Mouse (Mus musculus) bone marrow, adult 2 months (tissue): ENCODE measurements around the gene Tsc22d3.

Experiments
- CTCF ChIP-seq: fragments of 200-500 bp; IDR thresholded peaks from 2 replicates; pipeline ENCODE4 v1.5.1; 2011; ENCODE audit warnings: low read length, control low read depth; ENCODE audit not compliant: control insufficient read depth, insufficient read depth
- POLR2A ChIP-seq: fragments of 200-500 bp; IDR thresholded peaks from 2 replicates; pipeline ENCODE4 v1.6.1; 2011; ENCODE audit warnings: low read depth, mild to moderate bottlenecking, control low read depth, low read length, borderline replicate concordance; ENCODE audit not compliant: control insufficient read depth

GRCm38 (mm10) chrX:140510696-140511429 lies 89.6 kb downstream of the Tsc22d3 start:
- TF ChIP-seq POLR2A, result no peak
- TF ChIP-seq CTCF, result no peak
